Mouse (Mus musculus) heart, embryonic 10.5 days (tissue): ENCODE results near the gene Olfr1426. TPM values are rescaled to one million over a fixed set of nuclear protein-coding genes. Genes with fewer than 3 reads are reported as not detected.
"Not testable (repeated sequence)": the region's sequence is repeated elsewhere in the genome, so short reads cannot be mapped to it uniquely, and the experiment has no call there.

Experiments
- DNase-seq: peaks from one replicate; pipeline ENCODE4 v3.0.0-alpha.2; 2017; ENCODE audit warnings: low spot score
- H3K27ac ChIP-seq: fragments of 300-500 bp; sonication (generic); 2 replicates; pipeline ENCODE4 v1.5.1; 2016; ENCODE audit warnings: mild to moderate bottlenecking
- H3K27me3 ChIP-seq: fragments of 300-500 bp; sonication (generic); 2 replicates; pipeline ENCODE4 v1.6.1; 2016; ENCODE audit warnings: mild to moderate bottlenecking; ENCODE audit not compliant: poor library complexity, insufficient read depth, severe bottlenecking
- H3K36me3 ChIP-seq: fragments of 300-500 bp; sonication (generic); 2 replicates; pipeline ENCODE4 v1.6.1; 2016; ENCODE audit warnings: mild to moderate bottlenecking, moderate library complexity
- H3K4me1 ChIP-seq: fragments of 300-500 bp; sonication (generic); 2 replicates; pipeline ENCODE4 v1.6.1; 2016; ENCODE audit warnings: mild to moderate bottlenecking
- H3K4me3 ChIP-seq: fragments of 300-500 bp; sonication (generic); 2 replicates; pipeline ENCODE4 v1.5.1; 2016; ENCODE audit warnings: mild to moderate bottlenecking, moderate library complexity
- H3K9me3 ChIP-seq: fragments of 300-500 bp; sonication (generic); 2 replicates; pipeline ENCODE4 v1.6.1; 2016; ENCODE audit warnings: mild to moderate bottlenecking, moderate library complexity
- WGBS: fragments of 180-500 bp; shearing (Covaris S2); methylation state at CpG from one replicate; pipeline ENCODE4 v1.1.7; 2016; 5-methylcytosine and 5-hydroxymethylcytosine counted together
- polyA plus RNA-seq: library from polyadenylated mRNA; unstranded; fragments of >200 nt; fragmentation: Nextera tagmentation; extraction: Ambion mirVana; gene quantifications from 2 replicates; pipeline ENCODE4 v1.2.1, GENCODE M21; 2016

Gene Olfr1426
- polyA plus RNA-seq, result not detected in 2 replicates

DNA sequence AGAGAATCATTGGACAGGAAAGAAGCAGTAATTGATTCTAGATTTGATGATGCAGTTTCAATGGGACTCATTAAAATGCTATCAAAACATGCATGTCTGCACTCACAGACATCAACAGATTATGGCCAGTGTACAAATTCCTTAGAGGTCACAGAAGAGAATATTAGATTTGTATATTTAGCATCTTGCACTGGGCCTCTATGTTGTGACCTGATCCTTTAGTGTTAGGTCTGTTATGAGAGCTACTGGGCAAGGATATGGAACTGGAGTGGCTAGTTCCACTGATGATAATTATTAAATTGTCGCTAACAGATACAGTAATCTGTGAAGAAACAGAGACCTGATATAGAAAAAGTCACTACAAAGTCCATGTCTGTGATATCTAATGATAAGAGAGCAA, at the start of gene Olfr1426:
Gene Olfr1426 (minus strand): TSS at position 101 of the 400 bp plus-strand sequence.
- 69% methylated on average over 1 of the region's 1 CpGs for WGBS
- Histone ChIP-seq H3K4me1 (no peaks in the 10 kb centered on the region), H3K9me3 (no peaks in the 10 kb centered on the region), H3K4me3 (no peak within 1 kb of the TSS), H3K27ac (no peak within 1 kb of the TSS), H3K36me3 (no peaks in the 10 kb centered on the region), H3K27me3 (no peaks in the 10 kb centered on the region)
- no peak for DNase-seq

DNA sequence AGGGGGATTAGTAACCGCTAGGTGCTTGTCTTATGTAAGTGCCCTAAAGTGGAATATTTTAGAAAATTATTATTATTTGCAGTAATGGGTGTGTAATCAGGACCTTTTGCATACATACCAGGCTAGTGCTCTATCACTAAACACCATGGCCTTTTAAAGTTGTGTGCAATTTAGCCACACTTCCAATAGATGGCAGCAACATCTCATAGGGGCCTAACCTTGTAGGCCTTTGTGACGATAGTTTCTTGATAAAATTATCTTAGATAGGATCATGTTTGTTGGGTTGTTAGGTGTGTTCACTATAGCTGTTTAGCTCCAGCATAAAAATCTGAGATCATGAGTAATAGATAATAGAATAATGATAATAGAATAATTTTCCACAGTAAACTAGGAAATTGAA, 42.5 kb upstream of the Olfr1426 start:
- no peak overlapping the region for H3K27ac ChIP-seq
- H3K27me3 ChIP-seq, result no peaks in the 10 kb centered on the region
- no peaks in the 10 kb centered on the region for H3K9me3 ChIP-seq
- no peaks in the 10 kb centered on the region for H3K36me3 ChIP-seq
- H3K4me1 ChIP-seq, result no peaks in the 10 kb centered on the region
- no peak overlapping the region for H3K4me3 ChIP-seq
- DNase-seq, result no peak
- 22% methylated on average over 2 of the region's 2 CpGs for WGBS

DNA sequence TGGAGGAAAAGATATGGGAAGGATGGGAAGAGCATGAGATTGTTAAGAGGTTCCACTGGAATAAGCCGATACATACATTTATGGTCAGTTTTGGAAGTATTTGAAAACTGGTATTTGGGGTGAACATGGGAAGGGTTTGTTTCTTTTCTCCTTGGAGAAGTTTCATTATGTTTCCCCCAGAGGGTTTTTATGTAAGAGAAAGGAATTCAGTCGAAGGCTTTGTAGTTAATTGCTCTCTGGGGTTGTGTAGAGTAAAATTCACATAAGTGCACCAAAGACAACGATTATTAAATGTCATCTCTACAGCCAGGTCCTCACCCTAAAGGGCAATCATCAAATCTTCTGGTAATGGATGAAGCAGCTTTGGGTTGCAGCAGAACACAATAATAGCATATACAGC, 31.3 kb upstream of the Olfr1426 start, which contains the start of gene Olfr76:
Gene Olfr76 (minus strand): TSS at position 101 of the 400 bp plus-strand sequence.
- no peaks in the 10 kb centered on the region for H3K27me3 ChIP-seq
- H3K4me3 ChIP-seq, result no peak within 1 kb of the TSS
- H3K36me3 ChIP-seq, result no peaks in the 10 kb centered on the region
- DNase-seq, result no peak
- H3K4me1 ChIP-seq, result no peaks in the 10 kb centered on the region
- H3K27ac ChIP-seq, result no peak within 1 kb of the TSS
- 69% methylated on average over 3 of the region's 3 CpGs for WGBS
- H3K9me3 ChIP-seq, result no peaks in the 10 kb centered on the region

DNA sequence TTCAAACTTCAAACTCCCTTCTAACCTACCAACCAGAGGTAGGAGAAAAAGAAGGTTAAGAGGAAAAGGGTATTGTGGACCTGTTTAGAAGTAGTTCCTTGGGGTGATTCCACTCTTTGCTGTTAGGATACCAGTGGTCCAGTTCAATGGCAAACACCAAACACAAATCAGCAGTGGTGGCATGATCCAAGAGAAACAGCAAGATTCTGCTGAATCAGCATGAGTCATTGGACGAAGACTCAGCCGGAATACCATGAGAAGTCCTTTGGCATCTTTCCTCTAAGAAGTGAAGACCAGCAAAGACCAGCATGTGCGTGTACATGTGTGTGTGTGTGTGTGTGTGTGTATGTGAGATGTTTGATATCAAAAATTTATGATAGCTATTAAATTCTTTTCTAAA, 24.7 kb upstream of the Olfr1426 start:
- H3K36me3 ChIP-seq, result no peaks in the 10 kb centered on the region
- H3K27me3 ChIP-seq, result no peaks in the 10 kb centered on the region
- H3K4me1 ChIP-seq, result no peaks in the 10 kb centered on the region
- H3K27ac ChIP-seq, result no peak overlapping the region
- DNase-seq, result no peak
- no peak overlapping the region for H3K4me3 ChIP-seq
- 87% methylated on average over 3 of the region's 3 CpGs for WGBS
- no peaks in the 10 kb centered on the region for H3K9me3 ChIP-seq

DNA sequence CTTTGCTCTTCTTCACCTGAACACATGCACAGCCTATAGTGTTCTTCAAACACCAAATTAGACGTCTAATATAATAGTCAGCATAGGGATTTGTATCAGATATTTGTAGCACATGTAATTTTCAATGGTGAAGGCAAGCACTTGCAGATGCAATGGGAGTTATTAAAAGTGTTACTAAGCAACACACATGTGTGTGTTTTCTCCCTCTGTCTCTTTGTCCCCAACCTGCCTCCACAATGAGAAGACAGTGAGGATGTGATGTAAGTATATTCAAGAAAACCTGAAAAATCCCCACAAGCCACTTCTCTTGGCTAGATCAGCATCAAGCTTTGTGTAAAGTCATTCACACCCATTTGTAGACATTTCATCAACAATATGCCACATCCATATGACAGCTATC, 24.0 kb upstream of the Olfr1426 start, which contains the start of gene Olfr1428:
Gene Olfr1428 (minus strand): TSS at position 101 of the 400 bp plus-strand sequence.
- 71% methylated on average over 1 of the region's 1 CpGs for WGBS
- Histone ChIP-seq H3K27ac (no peak within 1 kb of the TSS), H3K4me1 (no peaks in the 10 kb centered on the region), H3K36me3 (no peaks in the 10 kb centered on the region), H3K27me3 (no peaks in the 10 kb centered on the region), H3K4me3 (no peak within 1 kb of the TSS), H3K9me3 (no peaks in the 10 kb centered on the region)
- DNase-seq, result no peak

DNA sequence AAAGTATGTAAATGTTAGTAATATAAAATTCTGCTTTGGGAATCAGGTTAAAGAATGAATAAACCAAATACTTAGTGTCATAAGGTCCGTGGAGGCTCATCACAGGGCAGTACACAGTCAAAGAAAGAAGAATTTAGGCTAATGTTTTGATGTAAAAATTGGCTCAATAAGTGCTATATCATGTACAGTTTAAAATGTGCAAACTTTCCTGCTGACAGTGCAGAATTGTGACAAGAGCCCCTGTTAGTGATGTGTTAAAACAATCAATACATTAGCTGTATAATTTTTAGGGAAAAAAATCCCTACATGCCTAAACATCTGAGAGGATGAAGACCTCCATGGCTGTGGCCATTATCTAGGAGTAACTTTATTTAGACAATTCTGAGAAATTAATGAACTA, 22.0 kb upstream of the Olfr1426 start:
- Histone ChIP-seq H3K27me3 (no peaks in the 10 kb centered on the region), H3K4me3 (no peak overlapping the region), H3K27ac (no peak overlapping the region), H3K36me3 (no peaks in the 10 kb centered on the region), H3K9me3 (no peaks in the 10 kb centered on the region), H3K4me1 (no peaks in the 10 kb centered on the region)
- DNase-seq, result no peak
- 65% methylated on average over 1 of the region's 1 CpGs for WGBS

DNA sequence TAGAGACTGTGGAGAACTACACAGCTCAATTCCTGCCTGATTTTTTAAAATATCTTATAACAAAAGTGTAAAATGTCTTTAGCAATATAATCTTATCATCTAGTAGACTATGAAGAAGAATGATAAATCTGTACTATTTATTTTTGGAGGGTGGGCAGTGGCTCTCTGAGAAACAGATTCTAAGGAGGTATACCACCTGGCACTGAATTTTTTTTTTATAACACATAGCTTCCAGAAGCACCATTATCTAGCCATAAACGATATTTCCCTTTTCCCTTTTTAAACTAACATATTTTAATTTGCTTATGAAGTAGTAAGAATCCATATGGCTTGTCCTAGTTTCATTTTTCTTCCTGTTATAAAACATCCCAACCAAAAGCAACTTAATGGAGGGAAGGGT, 12.7 kb upstream of the Olfr1426 start:
- DNase-seq, result no peak
- no peak overlapping the region for H3K27ac ChIP-seq
- no peak overlapping the region for H3K4me3 ChIP-seq
- no peaks in the 10 kb centered on the region for H3K36me3 ChIP-seq
- H3K4me1 ChIP-seq, result no peaks in the 10 kb centered on the region
- no peaks in the 10 kb centered on the region for H3K9me3 ChIP-seq
- WGBS, result 56% methylated on average over 1 of the region's 1 CpGs
- H3K27me3 ChIP-seq, result no peaks in the 10 kb centered on the region

DNA sequence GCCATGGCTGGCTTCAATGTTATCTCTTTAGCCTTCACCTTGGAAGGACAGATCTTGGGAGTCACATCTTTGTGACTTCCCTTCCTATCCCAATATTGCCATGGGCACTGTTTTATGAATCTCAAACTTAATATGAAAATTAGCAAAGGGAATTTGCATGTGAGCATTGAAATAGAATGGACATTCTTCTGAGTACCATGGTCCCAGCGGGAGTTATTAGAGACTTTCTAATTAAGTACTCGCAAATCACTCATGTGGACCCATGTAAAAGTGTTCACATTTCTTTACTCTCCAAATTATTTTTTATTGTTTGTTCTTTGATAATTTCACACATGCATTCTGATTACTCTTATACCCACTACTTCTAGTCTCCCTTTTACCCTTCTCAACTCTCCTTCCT, 11.4 kb upstream of the Olfr1426 start, which contains the start of gene Olfr1427:
Gene Olfr1427 (minus strand): TSS at position 101 of the 400 bp plus-strand sequence.
- DNase-seq, result no peak
- Histone ChIP-seq H3K4me1 (no peaks in the 10 kb centered on the region), H3K36me3 (no peaks in the 10 kb centered on the region), H3K9me3 (no peaks in the 10 kb centered on the region), H3K27ac (no peak within 1 kb of the TSS), H3K27me3 (no peaks in the 10 kb centered on the region), H3K4me3 (no peak within 1 kb of the TSS)
- 87% methylated on average over 2 of the region's 2 CpGs for WGBS

DNA sequence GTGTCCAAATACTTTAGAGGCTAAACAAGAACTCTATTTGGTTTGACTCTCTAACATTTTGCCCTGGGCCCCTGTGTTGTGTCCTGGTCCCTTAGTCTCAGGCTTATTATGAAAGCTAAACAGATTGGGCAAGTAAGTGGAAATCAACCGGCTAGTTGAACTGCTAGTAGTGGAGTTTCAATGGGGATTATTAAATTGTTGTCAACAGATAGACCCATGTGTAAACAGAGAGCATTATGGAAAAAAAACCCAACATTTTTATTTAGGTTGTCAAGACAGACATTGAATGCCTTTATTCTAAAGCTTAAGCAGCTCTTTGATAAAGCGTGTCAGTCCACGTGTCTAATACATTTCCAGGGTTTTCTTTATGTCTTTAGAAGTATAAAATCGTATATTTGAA, 14.2 kb downstream of the Olfr1426 start, which contains the start of gene Olfr1425:
Gene Olfr1425 (minus strand): TSS at position 101 of the 400 bp plus-strand sequence.
- not testable (repeated sequence) for H3K27ac ChIP-seq, H3K9me3 ChIP-seq, H3K27me3 ChIP-seq, H3K4me3 ChIP-seq, H3K36me3 ChIP-seq, H3K4me1 ChIP-seq, DNase-seq
- WGBS, result 79% methylated on average over 4 of the region's 4 CpGs

DNA sequence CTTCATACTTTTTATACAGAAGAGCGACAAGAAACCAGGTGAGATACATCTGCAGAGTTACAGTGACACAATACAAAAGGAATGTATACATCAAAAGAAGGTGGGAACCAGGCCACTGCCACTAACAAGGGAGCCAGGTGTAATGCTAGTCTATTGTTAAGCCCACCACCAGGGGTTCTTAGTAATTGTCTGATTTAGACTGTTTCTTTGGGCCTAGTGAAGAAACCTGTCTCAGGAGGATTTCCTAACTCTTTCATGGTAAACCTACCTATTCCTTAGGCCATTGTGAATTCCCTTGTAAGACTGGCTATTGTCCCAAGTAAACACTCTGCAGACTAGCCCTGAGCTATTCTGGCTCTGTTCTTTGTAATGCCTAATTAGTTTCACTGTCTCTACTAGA, 22.3 kb downstream of the Olfr1426 start:
- H3K4me1 ChIP-seq, H3K36me3 ChIP-seq, DNase-seq, H3K27ac ChIP-seq, H3K9me3 ChIP-seq, H3K4me3 ChIP-seq, H3K27me3 ChIP-seq: not testable (repeated sequence)
- WGBS, result 68% methylated on average over 1 of the region's 1 CpGs

DNA sequence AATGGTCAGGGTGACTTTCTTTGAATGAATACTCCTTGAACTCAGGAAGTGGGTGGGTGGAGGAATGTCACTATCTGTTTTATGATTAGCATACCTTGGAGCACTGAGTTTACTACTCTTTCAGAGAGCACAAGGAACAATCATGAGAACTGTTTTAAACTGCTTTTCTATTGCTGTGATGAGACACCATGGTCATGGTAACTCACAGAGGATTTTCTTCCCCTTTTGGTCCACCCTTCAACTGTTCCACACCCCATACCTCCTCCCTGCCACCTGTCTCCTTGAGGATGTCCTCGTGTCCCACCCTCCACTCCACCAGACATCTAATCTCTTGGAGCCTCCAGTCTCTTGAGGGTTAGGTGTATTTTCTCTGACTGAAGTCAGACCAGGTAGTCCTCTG, 24.0 kb downstream of the Olfr1426 start:
- not testable (repeated sequence) for H3K4me1 ChIP-seq, H3K9me3 ChIP-seq, H3K27me3 ChIP-seq, H3K27ac ChIP-seq, H3K36me3 ChIP-seq, H3K4me3 ChIP-seq, DNase-seq
- 68% methylated on average over 1 of the region's 1 CpGs for WGBS

DNA sequence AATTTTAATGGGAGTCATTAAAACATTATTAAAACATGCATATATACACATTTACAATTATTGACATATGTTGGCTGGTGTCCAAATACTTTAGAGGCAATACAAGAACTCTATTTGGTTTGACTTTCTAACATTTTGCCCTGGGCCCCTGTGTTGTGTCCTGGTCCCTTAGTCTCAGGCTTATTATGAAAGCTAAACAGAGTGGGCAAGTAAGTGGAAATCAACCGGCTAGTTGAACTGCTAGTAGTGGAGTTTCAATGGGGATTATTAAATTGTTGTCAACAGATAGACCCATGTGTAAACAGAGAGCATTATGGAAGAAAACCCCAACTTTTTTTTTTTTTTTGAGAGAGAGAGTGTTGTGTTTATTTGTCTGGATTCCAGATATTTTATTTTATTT, 29.2 kb downstream of the Olfr1426 start, which contains the start of gene Olfr1424:
Gene Olfr1424 (minus strand): TSS at position 101 of the 400 bp plus-strand sequence.
- 80% methylated on average over 1 of the region's 1 CpGs for WGBS
- not testable (repeated sequence) for DNase-seq

DNA sequence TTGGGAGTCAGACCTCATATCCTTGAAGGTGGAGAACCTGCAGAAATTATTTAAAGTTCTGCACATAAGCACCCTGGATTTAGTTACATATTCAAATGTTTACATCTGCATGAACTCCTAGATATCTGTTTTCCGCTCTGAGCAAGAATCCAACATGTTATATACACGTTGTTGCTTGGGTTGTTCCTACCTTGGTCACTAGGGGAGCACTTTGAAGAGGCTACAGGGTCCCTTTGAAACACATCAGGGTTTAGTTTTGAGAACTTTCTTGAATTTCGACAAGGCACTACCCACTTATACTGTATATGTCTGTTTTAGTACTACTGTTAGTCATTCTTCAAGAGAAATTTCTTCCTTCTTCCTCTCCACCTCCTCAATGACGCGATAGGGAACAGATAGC, 48.6 kb downstream of the Olfr1426 start:
- Histone ChIP-seq H3K9me3 (no peaks in the 10 kb centered on the region), H3K27ac (no peak overlapping the region), H3K4me1 (no peaks in the 10 kb centered on the region), H3K27me3 (no peaks in the 10 kb centered on the region), H3K4me3 (no peak overlapping the region), H3K36me3 (no peaks in the 10 kb centered on the region)
- no peak for DNase-seq
- 79% methylated on average over 5 of the region's 5 CpGs for WGBS

More for the DNA sequence above, 29.2 kb downstream of the Olfr1426 start, which contains the start of gene Olfr1424:
- H3K4me1 ChIP-seq, H3K4me3 ChIP-seq, H3K27ac ChIP-seq, H3K9me3 ChIP-seq, H3K27me3 ChIP-seq, H3K36me3 ChIP-seq: not testable (repeated sequence)

DNA sequence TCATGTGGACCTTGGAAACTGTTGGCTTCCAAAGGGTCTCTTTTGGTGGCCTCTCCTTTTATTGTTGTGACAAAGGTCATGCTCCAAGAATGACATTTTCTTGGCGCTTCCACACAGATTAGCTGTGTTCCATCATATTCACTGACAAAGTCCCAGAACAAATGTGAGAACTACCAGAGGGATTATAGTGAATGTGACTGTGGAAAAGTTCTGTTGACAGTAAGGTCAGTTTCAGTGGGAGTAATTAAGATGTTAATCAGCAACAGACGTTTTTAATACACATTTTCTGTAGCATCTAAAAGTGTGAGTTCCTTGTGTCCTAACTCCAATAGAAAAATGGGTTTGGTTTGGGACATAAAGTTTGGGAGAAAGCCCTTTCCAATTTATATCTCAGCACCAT, 50.6 kb downstream of the Olfr1426 start, which contains the start of gene Olfr1423:
Gene Olfr1423 (minus strand): TSS at position 101 of the 400 bp plus-strand sequence.
- DNase-seq, result no peak
- WGBS, result 59% methylated on average over 2 of the region's 2 CpGs
- Histone ChIP-seq H3K27me3 (no peaks in the 10 kb centered on the region), H3K4me1 (no peaks in the 10 kb centered on the region), H3K27ac (no peak within 1 kb of the TSS), H3K9me3 (no peaks in the 10 kb centered on the region), H3K4me3 (no peak within 1 kb of the TSS), H3K36me3 (no peaks in the 10 kb centered on the region)
